Comparison of ENCODE assay signal across 9 mouse cellular contexts in the genomic region with DNA sequence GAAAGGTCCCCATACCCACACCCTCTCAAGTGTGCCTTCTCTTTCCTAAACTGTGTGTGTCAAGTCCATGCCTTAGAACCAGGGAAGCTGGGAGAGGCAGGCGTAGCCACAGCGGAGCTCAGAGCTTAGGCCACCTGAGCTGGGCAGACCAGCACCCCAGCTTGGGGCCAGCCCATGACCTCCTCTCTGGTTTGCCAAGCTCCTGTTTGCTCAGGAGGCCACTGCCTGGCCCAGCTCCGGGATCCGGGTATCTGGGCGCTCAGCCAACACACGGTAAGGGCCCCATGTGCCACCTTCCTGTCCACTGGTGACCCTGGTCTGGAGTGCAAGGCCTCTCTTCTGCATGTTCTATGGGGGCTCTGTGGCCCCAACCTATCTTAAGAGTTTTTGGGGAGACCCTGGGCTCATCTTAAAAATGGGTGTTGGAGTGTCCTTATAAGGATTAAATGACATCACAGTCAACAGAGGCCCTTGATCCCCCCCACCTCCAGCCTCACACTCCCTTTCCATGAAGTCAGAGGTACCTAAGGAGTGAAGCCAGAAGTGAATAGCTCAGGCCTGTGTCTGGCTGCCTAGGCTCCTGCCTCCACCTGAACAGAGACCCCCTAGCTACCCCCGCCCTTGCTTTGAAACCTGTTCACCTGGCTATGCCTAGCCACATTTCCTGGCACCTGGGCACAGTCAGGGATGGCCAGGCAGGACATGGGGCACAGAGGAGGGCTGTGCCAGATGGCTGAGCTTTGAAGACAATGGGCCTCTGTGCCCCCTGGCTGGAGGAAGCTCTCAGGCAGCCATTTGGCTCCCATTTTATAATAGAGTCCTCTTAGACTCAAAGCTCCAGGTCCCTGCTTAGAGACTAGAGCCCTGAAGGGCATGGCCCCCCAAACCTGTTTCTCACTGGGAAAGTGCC. TPM values are rescaled to one million over a fixed set of nuclear protein-coding genes. Genes with fewer than 3 reads are reported as not detected.
DNase-seq lines count a peak whose midpoint lies in the region; ATAC-seq and TF ChIP-seq lines count a peak whose summit lies in the region.
"Had no signal": no experiment of that assay in that cellular context is flagged by ENCODE, and none has a peak within 500 bp of the region (broad histone marks: within the 10 kb centered on the region; RNA-seq: fewer than 3 reads in every experiment).

No protein-coding gene starts in this region.

- no peaks in the 10 kb centered on the region for H3K36me3 ChIP-seq in heart, embryonic 10.5 days
- H3K36me3 ChIP-seq in kidney, embryonic 14.5 days (ENCODE audit: control insufficient read depth, insufficient read depth, low read length): no peaks in the 10 kb centered on the region
- H3K36me3 ChIP-seq in lung, postnatal 0 days (ENCODE audit: insufficient read depth, low read length): no peaks in the 10 kb centered on the region
- H3K36me3 ChIP-seq: embryonic facial prominence, embryonic 12.5 days had no signal

- peaks cover 55% of the 10 kb centered on the region for H3K4me1 ChIP-seq in heart, embryonic 10.5 days
- H3K4me1 ChIP-seq in kidney, embryonic 14.5 days (ENCODE audit: control insufficient read depth, insufficient read depth, low read length): peaks cover 9% of the 10 kb centered on the region; the same call in 1 of the 2 replicates
- H3K4me1 ChIP-seq in lung, postnatal 0 days (ENCODE audit: insufficient read depth, low read depth, low read length): no peaks in the 10 kb centered on the region; the same call in 1 of the 2 replicates

- 80% methylated on average over 7 of the region's 7 CpGs for WGBS in heart, embryonic 10.5 days
- WGBS in kidney, embryonic 14.5 days: 77% methylated on average over 7 of the region's 7 CpGs
- WGBS in lung, postnatal 0 days: 40% methylated on average over 7 of the region's 7 CpGs

- ATAC-seq in kidney, embryonic 14.5 days (ENCODE audit: low FRiP score, low TSS enrichment): no peak; the same call in 1 of the 2 replicates
- ATAC-seq in lung, postnatal 0 days: peak; percentile 83

- H3K4me2 ChIP-seq in kidney, embryonic 14.5 days (replicated peaks; ENCODE audit: low read depth, low read length): no peak overlapping the region
- H3K4me2 ChIP-seq in lung, postnatal 0 days (replicated peaks; ENCODE audit: low read depth, low read length): no peak overlapping the region
- H3K4me2 ChIP-seq: embryonic facial prominence, embryonic 12.5 days had no signal

- H3K9me3 ChIP-seq in heart, embryonic 10.5 days: no peaks in the 10 kb centered on the region
- no peaks in the 10 kb centered on the region for H3K9me3 ChIP-seq in kidney, embryonic 14.5 days (ENCODE audit: control insufficient read depth, low read length)
- no peaks in the 10 kb centered on the region for H3K9me3 ChIP-seq in lung, postnatal 0 days (ENCODE audit: low read length)
- H3K9me3 ChIP-seq: embryonic facial prominence, embryonic 12.5 days had no signal

- TF ChIP-seq CTCF in lung, postnatal 0 days (IDR thresholded peaks at IDR 0.05): no peak

- peak; percentile 35 for DNase-seq in heart, postnatal 4 days
- DNase-seq in heart, embryonic 10.5 days (ENCODE audit: low spot score): no peak
- peak; percentile 88 for DNase-seq in cerebellum, adult 9-10 months
- peak; percentile 79 for DNase-seq in lung, postnatal 0 days (ENCODE audit: low spot score)
- no peak for DNase-seq in gastrocnemius, adult 8-10 months (ENCODE audit: low spot score in 2 of 2)
- no peak for DNase-seq in frontal cortex, postnatal 10 days (ENCODE audit: low spot score in 2 of 2)
- DNase-seq in heart, adult 9 months (ENCODE audit: low spot score in 2 of 2): no peak

- no peak overlapping the region for H3K9ac ChIP-seq in kidney, embryonic 14.5 days (ENCODE audit: low read depth, low read length)
- H3K9ac ChIP-seq in lung, postnatal 0 days (replicated peaks; ENCODE audit: low read depth): no peak overlapping the region
- H3K9ac ChIP-seq: embryonic facial prominence, embryonic 12.5 days had no signal

- H3K27ac ChIP-seq in heart, embryonic 10.5 days: no peak overlapping the region
- peak overlapping the region; percentile 4; the same call in 1 of the 2 replicates for H3K27ac ChIP-seq in kidney, embryonic 14.5 days (ENCODE audit: low read depth, low read length)
- peak overlapping the region; percentile 78 for H3K27ac ChIP-seq in lung, postnatal 0 days (ENCODE audit: low read length)
- H3K27ac ChIP-seq: embryonic facial prominence, embryonic 12.5 days had no signal

- TF ChIP-seq EP300 in lung, postnatal 0 days (IDR thresholded peaks at IDR 0.05): no peak

- peaks cover 44% of the 10 kb centered on the region for H3K27me3 ChIP-seq in heart, embryonic 10.5 days (ENCODE audit: insufficient read depth, poor library complexity, severe bottlenecking)
- no peaks in the 10 kb centered on the region for H3K27me3 ChIP-seq in kidney, embryonic 14.5 days (ENCODE audit: control insufficient read depth, insufficient read depth, low read length)
- no peaks in the 10 kb centered on the region for H3K27me3 ChIP-seq in lung, postnatal 0 days (replicated peaks; ENCODE audit: insufficient read depth, low read length)
- H3K27me3 ChIP-seq: embryonic facial prominence, embryonic 12.5 days had no signal

- H3K4me3 ChIP-seq in heart, embryonic 10.5 days: no peak overlapping the region
- no peak overlapping the region for H3K4me3 ChIP-seq in kidney, embryonic 14.5 days (ENCODE audit: low read length)
- no peak overlapping the region for H3K4me3 ChIP-seq in lung, postnatal 0 days (ENCODE audit: low read depth, low read length)
- H3K4me3 ChIP-seq: embryonic facial prominence, embryonic 12.5 days had no signal

RNA-seq across cellular contexts. Expression of a gene that starts 33.8 kb away (rescaled TPM):
- 10 to 100 TPM in 1 of 2 experiments, 1 to 10 TPM in 1; 6.9 to 14.3 TPM for total RNA-seq in heart, postnatal 4 days (2021)
- polyA plus RNA-seq in heart, embryonic 10.5 days (2016; fragmentation: Nextera tagmentation; extraction: Ambion mirVana): 6.7 and 8.0 TPM in 2 replicates
- polyA plus RNA-seq in kidney, embryonic 14.5 days (2014; fragmentation: Nextera tagmentation; extraction: Ambion mirVana): 6.6 and 10.3 TPM in 2 replicates
- 34.9 and 48.8 TPM in 2 replicates for polyA plus RNA-seq in lung, postnatal 0 days (2015; fragmentation: Nextera tagmentation; extraction: Ambion mirVana)
- total RNA-seq in gastrocnemius, adult 8-10 months (2022): 10 to 100 TPM in 1 of 4 experiments, 1 to 10 TPM in 3; 6.1 to 10.2 (median 6.6) TPM

Comparison
In these comparisons a context has a peak if more than half of its experiments do, and no peak if none do; other contexts are left out.
1. DNase-seq: peak in heart, postnatal 4 days (single experiment), cerebellum, adult 9-10 months (single experiment) and lung, postnatal 0 days (single experiment); none in heart, embryonic 10.5 days (single experiment), gastrocnemius, adult 8-10 months (0 of 2), frontal cortex, postnatal 10 days (0 of 2) and heart, adult 9 months (0 of 2).